Mouse (Mus musculus): ENCODE measurements around the gene Spib. TPM values are rescaled to one million over a fixed set of nuclear protein-coding genes. Genes with fewer than 3 reads are reported as not detected.

Gene Spib
- polyA plus RNA-seq (2021; fragmentation: Nextera tagmentation) = 0.05 TPM in 1 of 2 replicates, not detected in the other
- long read RNA-seq, experiment 1 = 0 reads
- long read RNA-seq, experiment 2 = 0 reads

DNA sequence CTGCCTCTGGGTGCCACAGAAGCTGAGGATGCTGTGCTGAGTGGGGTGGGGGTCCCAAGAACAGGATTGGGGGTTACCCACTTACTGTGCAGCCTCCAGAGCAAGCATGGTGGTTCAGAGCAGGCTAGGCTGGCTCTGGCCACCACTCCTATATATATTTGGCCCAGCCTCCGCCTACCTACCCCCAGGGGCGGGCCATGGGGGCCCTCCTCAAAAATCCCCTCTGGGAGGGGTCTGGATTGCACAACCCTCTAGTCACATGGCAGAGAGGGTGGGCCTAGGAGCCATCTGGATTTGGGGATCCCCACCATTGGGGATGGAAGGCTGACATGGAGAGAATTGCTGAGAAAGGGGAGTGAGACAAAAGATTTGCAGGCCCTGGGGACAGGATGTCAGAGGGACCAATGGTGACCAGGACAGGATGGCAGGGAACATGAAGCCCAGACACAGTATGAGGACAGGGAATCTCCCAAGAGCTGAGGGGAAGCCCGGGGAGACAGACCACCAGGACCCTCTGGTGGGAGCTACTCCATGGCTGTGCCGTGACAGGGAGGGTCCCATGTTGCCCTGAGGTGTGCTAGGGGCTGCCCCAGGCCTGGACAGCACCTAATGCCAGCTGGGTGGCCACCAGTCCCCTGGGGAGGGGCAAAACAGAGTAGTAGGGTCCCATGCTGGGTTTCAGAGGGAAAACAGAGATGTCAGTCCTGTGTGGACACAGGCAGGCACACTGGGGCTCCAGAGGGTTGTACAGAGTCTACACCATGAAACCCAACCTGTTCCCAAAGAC is at the start of gene Spib:
Gene Spib (minus strand): TSS at position 126 of the 787 bp plus-strand sequence.

DNA sequence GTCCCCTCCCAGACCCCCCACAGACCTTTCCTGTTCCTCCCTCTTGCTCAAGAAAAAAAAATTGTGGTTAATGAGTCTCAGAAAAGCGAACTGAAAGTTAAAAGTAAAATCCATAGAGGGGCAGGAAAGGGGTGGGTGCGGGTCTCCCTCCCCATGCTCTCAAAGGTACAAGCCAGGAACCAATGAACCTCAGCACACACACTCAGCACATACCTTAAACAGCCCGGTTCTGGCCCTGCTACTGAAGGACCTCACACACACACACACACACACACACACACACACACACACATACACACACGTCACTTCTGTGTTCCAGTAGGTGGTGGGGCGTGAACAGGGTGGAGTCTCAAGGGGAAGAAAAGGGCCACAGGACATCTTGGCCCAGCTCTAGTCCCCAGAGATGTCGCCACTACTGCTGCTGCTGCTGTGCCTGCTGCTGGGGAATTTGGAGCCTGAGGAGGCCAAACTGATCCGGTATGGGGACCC is 40.4 kb upstream of the Spib start, which contains the start of gene Napsa:
Gene Napsa (plus strand): TSS at position 168 of the 489 bp plus-strand sequence.

DNA sequence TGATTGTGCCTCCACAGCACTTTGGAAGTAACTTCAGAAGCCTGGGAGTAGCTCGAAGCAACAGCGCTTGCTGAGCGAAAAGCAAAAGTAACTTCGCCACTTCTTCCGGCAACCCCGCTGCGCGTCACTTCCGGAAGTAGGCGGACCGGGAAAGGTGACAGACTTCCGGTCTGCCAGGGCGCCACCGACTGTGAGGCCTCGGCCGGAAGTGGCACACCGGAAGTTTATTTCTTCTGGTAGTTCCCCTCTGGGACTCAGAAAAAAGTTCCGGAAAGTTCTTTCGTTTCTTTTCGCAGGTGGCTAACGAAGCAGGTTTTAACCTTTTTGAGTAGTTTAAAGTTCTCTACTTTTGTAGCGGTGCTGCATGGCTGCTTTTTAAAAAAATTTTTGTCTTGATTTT is 22.0 kb upstream of the Spib start, which contains the start of gene Nr1h2:
Gene Nr1h2 (minus strand): TSS at position 126 of the 400 bp plus-strand sequence.

DNA sequence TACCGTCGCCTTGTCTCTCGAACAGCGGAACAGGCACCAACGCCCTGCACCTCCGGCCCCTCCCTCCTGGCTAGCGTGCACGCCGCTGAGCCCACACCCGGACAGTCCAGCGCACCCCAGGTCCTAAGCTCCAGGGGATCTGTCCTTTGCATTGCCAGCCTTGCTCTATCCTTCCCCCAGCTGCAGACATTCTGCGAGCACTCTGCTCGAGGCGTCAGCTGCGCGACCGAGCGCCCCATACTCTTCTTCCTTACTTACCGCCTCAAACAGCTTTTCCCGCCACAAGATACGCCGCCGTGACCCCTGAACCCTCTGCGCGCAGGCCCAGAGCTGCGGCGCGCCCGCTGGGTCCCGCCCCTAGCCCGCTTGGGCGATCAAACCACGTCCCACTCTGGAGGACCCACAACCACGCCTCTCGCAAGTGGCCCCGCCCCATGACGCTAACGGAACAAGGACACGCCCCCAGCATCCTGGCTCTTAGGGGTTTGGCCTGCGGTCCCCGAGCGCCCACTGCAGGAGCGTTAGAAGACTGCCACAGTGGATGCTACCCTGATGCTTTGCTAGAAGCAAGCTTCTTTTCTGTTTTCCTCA is 16.7 kb upstream of the Spib start, which contains the start of gene Pold1:
Gene Pold1 (minus strand): TSS at position 353 of the 591 bp plus-strand sequence.

DNA sequence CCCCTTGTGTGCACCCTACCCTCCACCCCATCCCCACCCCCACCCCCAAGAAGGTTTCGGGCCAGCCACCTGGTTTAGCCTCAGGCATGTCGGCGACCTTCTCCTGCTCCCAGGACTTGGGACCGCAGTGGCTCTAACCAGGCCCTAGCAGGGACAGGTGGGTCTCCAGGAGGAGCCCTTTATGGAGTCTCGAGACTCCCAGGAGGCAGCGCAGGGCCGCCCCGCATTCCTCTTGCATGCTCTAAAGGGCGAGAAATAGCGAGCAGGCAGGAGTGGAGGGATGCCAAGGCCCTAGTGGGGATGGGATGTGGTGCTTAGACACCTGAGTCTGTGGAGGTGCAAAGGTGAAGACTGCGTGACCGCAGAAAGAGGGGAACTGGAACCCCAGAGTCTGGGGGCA is 7.4 kb downstream of the Spib start, which contains the start of gene Mybpc2:
Gene Mybpc2 (minus strand): TSS at position 155 of the 400 bp plus-strand sequence.

DNA sequence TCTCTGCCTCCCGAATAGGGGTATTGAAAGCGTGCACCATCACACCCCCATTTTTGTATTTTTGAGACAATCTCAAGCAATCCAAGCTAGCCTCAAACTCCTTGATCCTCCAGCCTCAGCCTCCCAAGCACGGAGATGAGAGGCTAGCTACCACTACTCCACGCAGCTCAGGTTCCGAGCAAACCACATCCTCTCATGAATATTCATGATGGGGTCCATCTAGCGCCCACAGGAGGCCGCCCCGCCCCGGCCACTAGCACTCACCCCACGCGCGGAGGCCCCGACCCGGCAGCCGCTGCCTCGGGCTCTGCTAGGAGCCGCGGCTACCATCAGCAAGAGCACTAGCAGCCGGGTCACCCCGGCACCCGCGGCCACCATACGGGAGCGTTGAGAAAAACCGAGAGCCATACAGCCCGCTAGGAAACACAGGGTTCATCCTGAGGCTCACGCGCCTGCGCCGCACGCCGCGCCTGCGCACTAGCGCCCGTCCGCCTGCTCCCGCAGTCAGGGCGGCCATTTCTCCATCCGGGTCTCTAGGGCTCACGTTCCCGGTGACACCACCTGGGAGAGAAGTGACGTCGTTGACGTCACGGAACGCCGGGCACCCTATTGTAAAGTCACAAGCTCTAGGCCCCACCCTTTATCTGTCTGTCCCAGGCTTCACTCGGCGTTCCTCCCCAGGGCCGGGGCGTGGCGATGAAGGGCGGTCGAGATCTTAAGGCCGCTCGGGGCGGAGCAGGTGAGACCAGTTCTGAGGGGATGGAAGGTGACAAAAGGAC is 35.7 kb downstream of the Spib start, which contains the start of the genes Emc10 and Fam71e1:
Gene Emc10 (minus strand): TSS at position 538 of the 779 bp plus-strand sequence.
Gene Fam71e1 (plus strand): TSS at position 590 of the 779 bp plus-strand sequence.

Other genes with a start within 250 kb of the Spib start
- gene Clec11a, start 225.2 kb downstream of the Spib start, polyA plus RNA-seq (2021; fragmentation: Nextera tagmentation) = 3.2 and 3.9 TPM in 2 replicates
- gene Shank1, start 221.8 kb downstream of the Spib start, polyA plus RNA-seq (2021; fragmentation: Nextera tagmentation) = 86.1 and 191 TPM in 2 replicates
- gene Syt3, start 148.0 kb downstream of the Spib start, polyA plus RNA-seq (2021; fragmentation: Nextera tagmentation) = 35.1 and 37.3 TPM in 2 replicates
- gene 1700008O03Rik, start 146.3 kb downstream of the Spib start, polyA plus RNA-seq (2021; fragmentation: Nextera tagmentation) = 1.7 TPM in 2 replicates
- gene Lrrc4b, start 103.1 kb downstream of the Spib start, polyA plus RNA-seq (2021; fragmentation: Nextera tagmentation) = 6.2 and 11.6 TPM in 2 replicates
- gene Aspdh, start 66.7 kb downstream of the Spib start, polyA plus RNA-seq (2021; fragmentation: Nextera tagmentation) = 0.58 and 0.73 TPM in 2 replicates
- gene Josd2, start 64.1 kb downstream of the Spib start, polyA plus RNA-seq (2021; fragmentation: Nextera tagmentation) = 104 and 106 TPM in 2 replicates
- gene Emc10, start 35.5 kb downstream of the Spib start, polyA plus RNA-seq (2021; fragmentation: Nextera tagmentation) = 176 and 362 TPM in 2 replicates
- gene Fam71e1, start 35.5 kb downstream of the Spib start, polyA plus RNA-seq (2021; fragmentation: Nextera tagmentation) = 6.3 and 9.3 TPM in 2 replicates
- 0.15 and 0.18 TPM in 2 replicates for gene Mybpc2, start 7.4 kb downstream of the Spib start, polyA plus RNA-seq (2021; fragmentation: Nextera tagmentation)
- 5.5 and 5.9 TPM in 2 replicates for gene Pold1, start 16.8 kb upstream of the Spib start, polyA plus RNA-seq (2021; fragmentation: Nextera tagmentation)
- gene Nr1h2, start 21.9 kb upstream of the Spib start, polyA plus RNA-seq (2021; fragmentation: Nextera tagmentation) = 42.0 and 67.6 TPM in 2 replicates
- gene Napsa, start 40.3 kb upstream of the Spib start, polyA plus RNA-seq (2021; fragmentation: Nextera tagmentation) = 0.23 and 0.34 TPM in 2 replicates
- gene Kcnc3, start 58.6 kb upstream of the Spib start, polyA plus RNA-seq (2021; fragmentation: Nextera tagmentation) = 2.6 and 34.9 TPM in 2 replicates
- 20.8 and 23.6 TPM in 2 replicates for gene Myh14, start 138.8 kb upstream of the Spib start, polyA plus RNA-seq (2021; fragmentation: Nextera tagmentation)
- not detected in 2 replicates for gene Izumo2, start 176.7 kb upstream of the Spib start, polyA plus RNA-seq (2021; fragmentation: Nextera tagmentation)
- gene Vrk3, start 216.3 kb upstream of the Spib start, polyA plus RNA-seq (2021; fragmentation: Nextera tagmentation) = 29.4 and 33.2 TPM in 2 replicates
- gene Zfp473, start 219.0 kb upstream of the Spib start, polyA plus RNA-seq (2021; fragmentation: Nextera tagmentation) = 0.18 and 0.42 TPM in 2 replicates

Measured in left cerebral cortex, adult 6 months (tissue).